Mouse (Mus musculus) right cerebral cortex, adult 18-20 months (tissue): Measurements from ENCODE around the gene Akap2.

ENCODE experiments used
- DNase-seq: peaks from one replicate; pipeline ENCODE4 v3.0.0; 2022; ENCODE audit warnings: mixed read lengths

Gene Akap2

GRCm38 (mm10) chr4:57798286-57799018 lies 81.0 kb downstream of the Akap2 start:
- no peak for DNase-seq

- no peak for DNase-seq
Observed at GRCm38 (mm10) chr4:57799297-57799696, 81.8 kb downstream of the Akap2 start.

- no peak for DNase-seq
Observed at GRCm38 (mm10) chr4:57801239-57801638, 83.8 kb downstream of the Akap2 start.

GRCm38 (mm10) chr4:57801986-57802385 lies 84.5 kb downstream of the Akap2 start:
- DNase-seq = no peak

GRCm38 (mm10) chr4:57802411-57802810 lies 85.0 kb downstream of the Akap2 start:
- DNase-seq = no peak

GRCm38 (mm10) chr4:57804902-57805301 lies 87.4 kb downstream of the Akap2 start:
- no peak for DNase-seq

GRCm38 (mm10) chr4:57809449-57809848 lies 92.0 kb downstream of the Akap2 start:
- no peak for DNase-seq

GRCm38 (mm10) chr4:57812075-57812474 lies 94.6 kb downstream of the Akap2 start:
- no peak for DNase-seq

- DNase-seq = no peak
Observed at GRCm38 (mm10) chr4:57812916-57813575, 95.6 kb downstream of the Akap2 start.

GRCm38 (mm10) chr4:57813576-57813945 lies 96.1 kb downstream of the Akap2 start:
- no peak for DNase-seq

- no peak for DNase-seq
Observed at GRCm38 (mm10) chr4:57815355-57815754, 97.9 kb downstream of the Akap2 start.

- no peak for DNase-seq
Observed at GRCm38 (mm10) chr4:57816146-57816545, 98.7 kb downstream of the Akap2 start.

GRCm38 (mm10) chr4:57820839-57821374 lies 103.5 kb downstream of the Akap2 start:
- DNase-seq = no peak

- peak; percentile 24 for DNase-seq
Observed at GRCm38 (mm10) chr4:57821556-57822356, 104.3 kb downstream of the Akap2 start.

- DNase-seq = no peak
Observed at GRCm38 (mm10) chr4:57822641-57823040, 105.2 kb downstream of the Akap2 start.

- DNase-seq = no peak
Observed at GRCm38 (mm10) chr4:57824626-57825240, 107.3 kb downstream of the Akap2 start.

GRCm38 (mm10) chr4:57826272-57826671 lies 108.8 kb downstream of the Akap2 start:
- no peak for DNase-seq

- DNase-seq = no peak
Observed at GRCm38 (mm10) chr4:57829131-57829530, 111.7 kb downstream of the Akap2 start.

- no peak for DNase-seq
Observed at GRCm38 (mm10) chr4:57829740-57830139, 112.3 kb downstream of the Akap2 start.

- no peak for DNase-seq
Observed at GRCm38 (mm10) chr4:57832318-57832717, 114.9 kb downstream of the Akap2 start.

- no peak for DNase-seq
Observed at GRCm38 (mm10) chr4:57833060-57833459, 115.6 kb downstream of the Akap2 start.

- no peak for DNase-seq
Observed at GRCm38 (mm10) chr4:57834141-57834540, 116.7 kb downstream of the Akap2 start.

- no peak for DNase-seq
Observed at GRCm38 (mm10) chr4:57837089-57837488, 119.6 kb downstream of the Akap2 start.
